In the genomic region with DNA sequence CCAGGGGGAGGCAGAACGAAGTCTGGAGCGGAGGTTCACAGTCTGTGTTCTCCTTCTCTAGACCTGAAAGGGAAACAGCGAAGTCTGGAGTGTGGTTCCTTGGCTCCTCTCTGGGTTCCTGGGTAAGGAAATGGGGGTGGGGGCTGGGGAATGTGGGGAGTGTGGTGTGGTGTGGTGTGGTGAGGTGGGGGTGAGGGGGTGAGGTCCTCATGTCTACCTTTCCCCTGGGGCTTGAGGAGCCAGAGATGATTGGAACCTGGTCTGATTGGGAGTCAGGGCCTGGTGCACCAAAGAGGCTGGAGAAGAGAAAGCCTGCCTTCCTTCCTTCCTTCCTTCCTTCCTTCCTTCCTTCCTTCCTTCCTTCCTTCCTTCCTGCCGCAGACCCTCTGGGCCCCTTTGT, we compare ENCODE assay signal across 4 mouse cellular contexts.
"Had no signal": no experiment of that assay in that cellular context is flagged by ENCODE, and none has a peak within 500 bp of the region (broad histone marks: within the 10 kb centered on the region; RNA-seq: fewer than 3 reads in every experiment).

No protein-coding gene starts in this region.

- H3K9me3 ChIP-seq: neural tube, embryonic 13.5 days; neural tube, embryonic 15.5 days; stomach, embryonic 15.5 days had no signal

- H3K27ac ChIP-seq: neural tube, embryonic 13.5 days; neural tube, embryonic 15.5 days; stomach, embryonic 15.5 days; stomach, postnatal 0 days had no signal

- H3K4me3 ChIP-seq: neural tube, embryonic 13.5 days; neural tube, embryonic 15.5 days; stomach, embryonic 15.5 days had no signal

- H3K27me3 ChIP-seq: neural tube, embryonic 13.5 days; neural tube, embryonic 15.5 days; stomach, embryonic 15.5 days had no signal

- H3K9ac ChIP-seq: neural tube, embryonic 13.5 days; neural tube, embryonic 15.5 days; stomach, embryonic 15.5 days had no signal

- H3K4me2 ChIP-seq: neural tube, embryonic 13.5 days; neural tube, embryonic 15.5 days; stomach, embryonic 15.5 days had no signal

- H3K36me3 ChIP-seq: neural tube, embryonic 13.5 days; neural tube, embryonic 15.5 days; stomach, embryonic 15.5 days had no signal

- H3K4me1 ChIP-seq: neural tube, embryonic 13.5 days; neural tube, embryonic 15.5 days; stomach, embryonic 15.5 days had no signal
